Mouse (Mus musculus) stomach, postnatal 0 days (tissue): ENCODE results near the gene Pomp. TPM values are rescaled to one million over a fixed set of nuclear protein-coding genes. Genes with fewer than 3 reads are reported as not detected.
A peak's percentile ranks its signal among the peaks of the same experiment; 100 is the strongest.

ENCODE experiments used
- ATAC-seq: fragments of 200-750 bp; cut with Nextera tagmentation; 2 replicates; pipeline ENCODE4 v1.8.0; 2017; ENCODE audit not compliant: low FRiP score, low TSS enrichment
- DNase-seq: peaks from one replicate; pipeline ENCODE4 v3.0.0-alpha.2; 2016; ENCODE audit warnings: low spot score
- H3K27ac ChIP-seq: fragments of 300-500 bp; sonication (generic); replicated peaks from 2 replicates; pipeline ENCODE4 v1.5.1; 2014; ENCODE audit warnings: mild to moderate bottlenecking, control low read depth
- H3K27me3 ChIP-seq: fragments of 300-500 bp; sonication (generic); 2 replicates; pipeline ENCODE4 v1.6.1; 2014; ENCODE audit warnings: low read length; ENCODE audit not compliant: control insufficient read depth, insufficient read depth
- H3K36me3 ChIP-seq: fragments of 300-500 bp; sonication (generic); 2 replicates; pipeline ENCODE4 v1.6.1; 2014; ENCODE audit warnings: low read length, mixed read lengths; ENCODE audit not compliant: control insufficient read depth, insufficient read depth
- H3K4me1 ChIP-seq: fragments of 300-500 bp; sonication (generic); replicated peaks from 2 replicates; pipeline ENCODE4 v1.6.1; 2014; ENCODE audit warnings: antibody characterized with exemption; ENCODE audit not compliant: control insufficient read depth, insufficient read depth
- H3K4me2 ChIP-seq: fragments of 300-500 bp; sonication (generic); replicated peaks from 2 replicates; pipeline ENCODE4 v1.6.1; 2014; ENCODE audit warnings: low read depth, mild to moderate bottlenecking, control low read depth, moderate library complexity
- H3K4me3 ChIP-seq: fragments of 300-500 bp; sonication (generic); 2 replicates; pipeline ENCODE4 v1.5.1; 2014; ENCODE audit warnings: low read depth, low read length, control low read depth
- H3K9ac ChIP-seq: fragments of 300-500 bp; sonication (generic); 2 replicates; pipeline ENCODE4 v1.6.1; 2014; ENCODE audit warnings: mild to moderate bottlenecking, low read length, control low read depth, mixed read lengths
- H3K9me3 ChIP-seq: fragments of 300-500 bp; sonication (generic); 2 replicates; pipeline ENCODE4 v1.6.1; 2016; ENCODE audit warnings: low read length; ENCODE audit not compliant: control insufficient read depth
- CTCF ChIP-seq: IDR thresholded peaks from 2 replicates; pipeline ENCODE4 v1.5.1; 2016; ENCODE audit warnings: antibody characterized with exemption, low read depth, mild to moderate bottlenecking, moderate library complexity
- EP300 ChIP-seq: optimal IDR thresholded peaks from 2 replicates; pipeline ENCODE3; 2016; ENCODE audit warnings: antibody characterized with exemption
- WGBS: fragments of 180-500 bp; shearing (Covaris S2); extraction: QIAGEN DNeasy Blood & Tissue Kit; methylation state at CpG from one replicate; pipeline ENCODE4 v1.1.7; 2014; 5-methylcytosine and 5-hydroxymethylcytosine counted together
- polyA plus RNA-seq: library from polyadenylated mRNA; unstranded; fragments of >200 nt; fragmentation: Nextera tagmentation; extraction: Ambion mirVana; gene quantifications from 2 replicates; pipeline ENCODE4 v1.2.1, GENCODE M21; 2015

The Pomp gene
- polyA plus RNA-seq, 1 experiment from 2014 or later = 427 TPM

DNA sequence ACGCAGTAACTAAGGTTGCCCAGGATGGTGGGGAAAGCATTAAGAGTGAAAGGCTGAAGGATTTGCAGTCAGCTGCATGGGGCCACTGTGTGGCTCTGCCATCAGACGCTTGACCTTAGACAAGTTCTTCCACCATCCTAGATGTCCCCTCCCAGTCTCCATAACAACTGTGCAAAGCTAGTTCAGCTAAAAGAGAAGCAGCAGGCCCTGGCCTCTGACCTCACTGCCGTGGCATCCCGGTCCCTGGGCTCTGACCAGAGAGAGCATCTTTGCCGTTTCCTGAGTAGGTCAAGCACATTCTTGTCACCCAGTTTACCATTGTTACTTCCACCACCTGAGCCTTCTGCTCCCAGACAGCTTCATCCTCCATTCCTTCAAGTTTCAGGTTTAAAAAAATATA is 33.7 kb upstream of the Pomp start:
- Histone ChIP-seq H3K27me3 (no peaks in the 10 kb centered on the region), H3K27ac (no peak overlapping the region; the same call in 1 of the 2 replicates), H3K9ac (no peak overlapping the region), H3K4me3 (no peak overlapping the region), H3K4me2 (no peak overlapping the region), H3K9me3 (no peaks in the 10 kb centered on the region), H3K36me3 (no peaks in the 10 kb centered on the region), H3K4me1 (no peaks in the 10 kb centered on the region)
- ATAC-seq (no peak; the same call in 1 of the 2 replicates), DNase-seq (no peak)
- WGBS = 24% methylated on average over 5 of the region's 5 CpGs
- TF ChIP-seq EP300 (no peak), CTCF (no peak)

DNA sequence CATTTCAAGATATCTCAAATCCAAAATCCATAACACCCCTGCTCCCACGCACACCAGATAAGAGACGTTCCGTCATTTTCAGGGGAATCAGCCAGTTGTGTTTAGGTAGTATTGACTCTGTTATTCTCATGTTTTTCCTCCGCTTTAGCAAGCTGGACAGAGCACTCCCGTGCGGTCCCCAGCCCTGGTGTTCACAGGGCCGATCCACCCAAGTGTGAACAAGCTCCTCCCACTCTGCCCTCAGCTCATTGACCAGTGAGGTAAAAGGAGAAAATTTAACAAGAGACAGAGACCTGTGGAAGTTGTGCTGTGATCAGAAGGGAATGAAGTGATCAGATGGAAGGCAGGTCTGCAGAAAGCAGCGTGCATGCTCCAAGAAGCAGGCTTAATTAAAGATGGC is 31.4 kb upstream of the Pomp start:
- TF ChIP-seq EP300 = no peak
- no peak for TF ChIP-seq CTCF
- DNase-seq = no peak
- Histone ChIP-seq H3K4me1 (no peaks in the 10 kb centered on the region), H3K4me2 (no peak overlapping the region), H3K36me3 (no peaks in the 10 kb centered on the region), H3K9ac (no peak overlapping the region), H3K27me3 (no peaks in the 10 kb centered on the region), H3K9me3 (no peaks in the 10 kb centered on the region), H3K27ac (no peak overlapping the region), H3K4me3 (no peak overlapping the region)
- no peak for ATAC-seq
- 85% methylated on average over 8 of the region's 8 CpGs for WGBS

GRCm38 (mm10) chr5:147832842-147833241 is 27.4 kb upstream of the Pomp start:
- ATAC-seq (no peak), DNase-seq (no peak)
- 16% methylated on average over 14 of the region's 14 CpGs for WGBS

DNA sequence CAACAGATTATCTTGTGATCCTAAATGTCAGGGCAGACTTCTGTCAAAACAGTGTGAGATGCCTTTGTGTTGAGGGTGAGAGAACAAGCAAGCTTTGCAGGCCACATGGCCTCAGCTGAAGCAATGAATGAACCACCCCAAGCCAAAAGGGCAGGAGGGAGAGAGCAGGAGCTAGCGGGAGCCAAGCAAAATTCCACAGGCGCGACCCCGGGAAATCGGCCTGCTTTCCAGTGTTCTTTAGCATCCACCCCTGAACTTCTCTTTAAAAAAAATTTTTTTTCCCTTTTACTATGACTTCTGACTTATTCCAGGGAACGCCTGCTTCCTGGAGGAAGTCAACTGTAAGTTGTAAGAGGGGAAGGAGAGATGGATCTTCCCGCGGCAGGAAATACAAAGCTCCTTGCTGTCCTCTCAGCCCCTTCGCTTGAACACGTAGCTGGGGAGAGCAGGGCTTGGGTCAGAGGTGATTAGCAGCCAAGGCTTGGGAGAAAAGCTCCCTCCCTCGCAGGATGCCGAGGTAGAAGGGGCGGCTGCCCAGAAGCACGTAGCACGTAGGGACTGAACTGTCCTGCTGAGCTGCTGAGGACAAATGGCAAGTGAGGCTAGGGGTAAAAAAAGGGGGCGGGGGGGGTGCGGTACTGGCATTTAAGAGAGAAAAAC is 25.3 kb upstream of the Pomp start:
- Histone ChIP-seq H3K9ac (no peak overlapping the region), H3K4me1 (no peaks in the 10 kb centered on the region), H3K36me3 (no peaks in the 10 kb centered on the region), H3K27me3 (no peaks in the 10 kb centered on the region), H3K4me2 (no peak overlapping the region), H3K4me3 (no peak overlapping the region), H3K27ac (no peak overlapping the region), H3K9me3 (no peaks in the 10 kb centered on the region)
- DNase-seq = no peak
- no peak for ATAC-seq
- WGBS = 16% methylated on average over 17 of the region's 17 CpGs
- TF ChIP-seq EP300 (no peak), CTCF (no peak)

More at GRCm38 (mm10) chr5:147832842-147833241, 27.4 kb upstream of the Pomp start:
- Histone ChIP-seq H3K4me1 (no peaks in the 10 kb centered on the region), H3K36me3 (no peaks in the 10 kb centered on the region), H3K4me3 (no peak overlapping the region), H3K27me3 (no peaks in the 10 kb centered on the region), H3K9me3 (no peaks in the 10 kb centered on the region), H3K9ac (no peak overlapping the region), H3K4me2 (no peak overlapping the region), H3K27ac (no peak overlapping the region)
- no peak for TF ChIP-seq CTCF
- TF ChIP-seq EP300 = no peak

- H3K9me3 ChIP-seq = no peaks in the 10 kb centered on the region
- WGBS = 80% methylated on average over 12 of the region's 12 CpGs
- H3K36me3 ChIP-seq = no peaks in the 10 kb centered on the region
- ATAC-seq = no peak
- no peak for DNase-seq
- H3K4me1 ChIP-seq = no peaks in the 10 kb centered on the region
- no peaks in the 10 kb centered on the region for H3K27me3 ChIP-seq
- no peak overlapping the region for H3K9ac ChIP-seq
- no peak overlapping the region for H3K4me2 ChIP-seq
- H3K4me3 ChIP-seq = no peak overlapping the region
- TF ChIP-seq EP300 (no peak), CTCF (no peak)
- H3K27ac ChIP-seq = no peak overlapping the region
Observed at GRCm38 (mm10) chr5:147839418-147839817, 20.8 kb upstream of the Pomp start.

DNA sequence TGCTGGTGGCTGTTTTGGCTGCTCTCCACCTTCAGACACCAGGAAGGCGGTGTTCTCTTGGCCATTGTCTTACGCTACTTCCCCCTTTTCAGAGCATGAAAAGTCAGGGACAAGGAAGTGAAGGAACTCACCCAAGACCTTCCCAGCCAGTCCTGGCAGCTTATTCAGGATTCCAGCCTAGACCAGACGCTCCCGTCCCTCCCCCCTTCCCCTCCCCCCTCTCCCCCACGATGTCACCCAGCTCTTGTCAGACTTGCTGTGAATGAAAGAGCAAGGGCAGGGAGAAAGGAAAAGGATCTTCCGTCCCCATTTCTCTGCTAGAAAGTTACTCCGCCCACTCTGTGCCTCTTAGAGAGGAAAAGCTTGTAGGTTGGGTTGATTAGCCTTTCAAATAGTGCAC is 16.9 kb upstream of the Pomp start:
- DNase-seq (no peak), ATAC-seq (no peak; the same call in 1 of the 2 replicates)
- no peaks in the 10 kb centered on the region for H3K36me3 ChIP-seq
- WGBS = 44% methylated on average over 7 of the region's 7 CpGs
- H3K4me1 ChIP-seq = no peaks in the 10 kb centered on the region
- H3K9me3 ChIP-seq = no peaks in the 10 kb centered on the region
- no peak overlapping the region for H3K4me3 ChIP-seq
- TF ChIP-seq CTCF = no peak
- TF ChIP-seq EP300 = no peak
- no peak overlapping the region for H3K9ac ChIP-seq
- 0 out of 2 replicates have a peak overlapping the region, but pooled peaks have one; percentile 4 for H3K27ac ChIP-seq
- H3K4me2 ChIP-seq = no peak overlapping the region
- no peaks in the 10 kb centered on the region for H3K27me3 ChIP-seq
